8 mouse cellular contexts compared by ENCODE assay signal in genomic region chr6:72097181-72097995, GRCm38 (mm10). TPM values are rescaled to one million over a fixed set of nuclear protein-coding genes. Genes with fewer than 3 reads are reported as not detected.
DNase-seq lines count a peak whose midpoint lies in the region; ATAC-seq lines count a peak whose summit lies in the region.

St3gal5 (plus strand) TSS chr6:72097592.

- no peaks in the 10 kb centered on the region for H3K9me3 ChIP-seq in intestine, embryonic 14.5 days (ENCODE audit: control insufficient read depth, low read length)

- peak; percentile 96 to 97 for DNase-seq in adrenal gland, adult (ENCODE audit: inconsistent age in 2 of 2, low spot score in 1 of 2)
- DNase-seq in embryo, embryonic 10 days (ENCODE audit: low spot score): peak; percentile 90
- peak; percentile 94 for DNase-seq in gastrocnemius, postnatal 14 days
- peak; percentile 96 for DNase-seq in intestine, embryonic 14.5 days (ENCODE audit: low spot score)
- DNase-seq in left cerebral cortex, postnatal 14 days (ENCODE audit: low spot score in 2 of 2): peak; percentile 89 to 94
- DNase-seq in right cerebral cortex, postnatal 14 days: peak; percentile 87
- peak; percentile 76 for DNase-seq in urinary bladder, postnatal 25 days (ENCODE audit: low spot score)

- H3K9ac ChIP-seq in intestine, embryonic 14.5 days (ENCODE audit: low read length): peak within 1 kb of the TSS; percentile 41

- H3K27ac ChIP-seq in intestine, embryonic 14.5 days (ENCODE audit: low read depth): peak within 1 kb of the TSS; percentile 39; the same call in 1 of the 2 replicates

- ATAC-seq in intestine, embryonic 14.5 days (replicated peaks; ENCODE audit: low FRiP score, low TSS enrichment, low read depth): peak; percentile 98
- peak; percentile 79 for ATAC-seq in megakaryocyte-erythroid progenitor cell, adult 5-6 weeks (replicated peaks; ENCODE audit: low FRiP score, low TSS enrichment, poor library complexity, severe bottlenecking)

- H3K4me2 ChIP-seq in intestine, embryonic 14.5 days (ENCODE audit: low read length): peak within 1 kb of the TSS; percentile 63

- no peaks in the 10 kb centered on the region for H3K27me3 ChIP-seq in intestine, embryonic 14.5 days (replicated peaks; ENCODE audit: control insufficient read depth, insufficient read depth, low read length)

- peak within 1 kb of the TSS; percentile 38 for H3K4me3 ChIP-seq in intestine, embryonic 14.5 days (ENCODE audit: low read depth, low read length)

- H3K4me1 ChIP-seq in intestine, embryonic 14.5 days (replicated peaks; ENCODE audit: control insufficient read depth, insufficient read depth, low read length): peaks cover 18% of the 10 kb centered on the region

- intact Hi-C loops in gastrocnemius, postnatal 14 days (cut with DNase I; ENCODE audit: low total_unique reads): loop anchor here (10.0 kb wide), 1 partner anchor 153 kb away; no protein-coding TSS in a partner anchor
- intact Hi-C loops in left cerebral cortex, postnatal 14 days (cut with DNase I): loop anchor here (5.0 kb wide), 1 partner anchor 115 kb away; no protein-coding TSS in a partner anchor

- WGBS in intestine, embryonic 14.5 days: under 1% methylated on average over 77 of the region's 81 CpGs

- H3K36me3 ChIP-seq in intestine, embryonic 14.5 days (ENCODE audit: control insufficient read depth, insufficient read depth, low read length): no peaks in the 10 kb centered on the region

RNA-seq across cellular contexts. Expression of gene St3gal5, which starts in this region (rescaled TPM):
- total RNA-seq in gastrocnemius, postnatal 14 days (2021): 10 to 100 TPM; 83.7 to 88.8 TPM
- 20.8 and 21.5 TPM in 2 replicates for polyA plus RNA-seq in intestine, embryonic 14.5 days (2014; fragmentation: Nextera tagmentation; extraction: Ambion mirVana)
- 100 to 1,000 TPM; 136 to 139 TPM for total RNA-seq in left cerebral cortex, postnatal 14 days (2021)
- total RNA-seq in megakaryocyte-erythroid progenitor cell, adult 5-6 weeks (2014; fragmentation: Nextera tagmentation): 61.6 and 63.5 TPM in 2 replicates
- total RNA-seq in megakaryocyte-erythroid progenitor cell, adult 5-6 weeks (2017): 89.4 and 101 TPM in 2 replicates

Comparison
In these comparisons a context has a peak if more than half of its experiments do, and no peak if none do; other contexts are left out.
1. Peak in every context shown above with its lines: DNase-seq, ATAC-seq, H3K4me3 ChIP-seq and H3K27ac ChIP-seq.